Mouse (Mus musculus) megakaryocyte-erythroid progenitor cell, adult 5-6 weeks (primary cell): ENCODE results near the gene Nupr1l. TPM values are rescaled to one million over a fixed set of nuclear protein-coding genes. Genes with fewer than 3 reads are reported as not detected.
"Not testable (repeated sequence)": the region's sequence is repeated elsewhere in the genome, so short reads cannot be mapped to it uniquely, and the experiment has no call there.

Source experiments
- ATAC-seq: replicated peaks from 2 replicates; pipeline ENCODE4 v1.8.0; 2016; ENCODE audit warnings: mild to moderate bottlenecking, inconsistent platforms; ENCODE audit not compliant: severe bottlenecking, poor library complexity, low FRiP score, low TSS enrichment
- total RNA-seq, 2 experiments: library from RNA; stranded (forward) in 1 of 2; stranded (reverse) in 1 of 2; fragments of 200-1000, 215-1000 nt in 1 of 2; fragments of >200 nt in 1 of 2; fragmentation: Nextera tagmentation in 1 of 2; gene quantifications; 2 replicates each; pipeline ENCODE4 v1.2.3; 2014 to 2017

Gene Nupr1l
- total RNA-seq, 2 experiments from 2014 or later: 0.75 to 15.3 TPM

GRCm38 (mm10) chr5:129909591-129909990, 1.3 kb downstream of the Nupr1l start:
- ATAC-seq: 0 out of 2 replicates have a peak, but pooled peaks have one; percentile 9

GRCm38 (mm10) chr5:129914024-129914423, 5.7 kb downstream of the Nupr1l start:
- ATAC-seq: peak; percentile 83

DNA sequence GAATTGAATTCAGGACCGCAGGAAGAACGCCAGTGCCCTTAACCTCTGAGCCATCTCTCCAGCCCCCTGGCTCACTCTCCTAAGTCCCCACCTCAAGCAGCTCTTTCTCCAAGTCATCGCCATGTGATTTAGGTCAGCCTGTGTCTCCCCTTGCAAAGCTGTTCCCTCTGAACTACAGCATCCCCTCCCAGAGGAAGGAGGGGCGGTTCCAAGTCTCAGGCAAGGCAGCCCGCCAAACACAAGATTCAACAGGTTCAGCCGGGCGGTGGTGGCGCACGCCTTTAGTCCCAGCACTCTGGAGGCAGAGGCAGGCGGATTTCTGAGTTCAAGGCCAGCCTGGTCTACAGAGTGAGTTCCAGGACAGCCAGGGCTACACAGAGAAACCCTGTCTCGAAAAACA, 7.2 kb downstream of the Nupr1l start:
- not testable (repeated sequence) for ATAC-seq

GRCm38 (mm10) chr5:129918065-129918651, 9.8 kb downstream of the Nupr1l start:
- ATAC-seq: no peak

DNA sequence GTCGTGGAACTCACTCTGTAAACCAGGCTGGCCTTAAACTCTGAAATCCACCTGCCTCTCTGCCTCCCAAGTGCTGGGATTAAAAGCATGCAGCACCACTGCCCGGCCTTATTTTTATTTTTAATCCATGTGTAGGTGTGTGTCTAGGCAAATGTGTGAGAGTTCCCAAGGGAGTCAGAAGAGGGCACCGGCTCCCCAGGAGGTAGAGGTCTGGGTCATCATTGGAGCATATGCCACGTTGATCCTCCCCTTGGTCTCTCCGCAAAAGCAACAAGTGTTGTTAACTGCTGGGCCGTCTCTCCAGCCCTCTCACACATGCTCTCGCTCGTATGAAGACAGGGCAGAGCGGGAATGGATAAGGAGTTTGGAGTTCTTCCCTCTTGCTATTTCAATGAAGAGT, 10.4 kb downstream of the Nupr1l start:
- ATAC-seq: no peak

DNA sequence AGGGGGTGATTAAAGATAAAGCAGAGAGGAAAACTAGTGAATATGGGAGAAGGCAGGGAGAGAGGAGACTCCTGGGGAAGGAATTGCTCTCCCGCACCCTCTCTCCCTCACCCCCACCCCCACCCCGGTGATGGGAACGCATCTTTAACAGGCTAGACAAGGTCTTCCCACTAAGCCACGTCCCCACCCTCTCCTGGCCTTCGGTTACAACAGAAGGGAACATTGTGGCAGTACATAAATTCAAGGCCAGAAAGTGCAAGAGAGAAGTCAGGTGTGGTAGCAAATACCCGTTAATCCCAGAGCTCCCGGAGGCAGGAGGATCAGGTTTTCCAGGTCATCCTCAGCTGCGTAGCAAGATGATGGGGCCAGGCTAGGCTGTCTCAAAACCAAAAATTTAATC, 11.0 kb downstream of the Nupr1l start:
- no peak for ATAC-seq

GRCm38 (mm10) chr5:129921972-129922371, 13.6 kb downstream of the Nupr1l start:
- no peak for ATAC-seq

- no peak for ATAC-seq
Measured at GRCm38 (mm10) chr5:129924820-129925452, 16.6 kb downstream of the Nupr1l start.

GRCm38 (mm10) chr5:129925933-129926332, 17.6 kb downstream of the Nupr1l start:
- ATAC-seq: no peak

GRCm38 (mm10) chr5:129929924-129930855, 21.9 kb downstream of the Nupr1l start:
- peak; percentile 57 for ATAC-seq

GRCm38 (mm10) chr5:129936941-129937340, 28.6 kb downstream of the Nupr1l start:
- no peak for ATAC-seq

DNA sequence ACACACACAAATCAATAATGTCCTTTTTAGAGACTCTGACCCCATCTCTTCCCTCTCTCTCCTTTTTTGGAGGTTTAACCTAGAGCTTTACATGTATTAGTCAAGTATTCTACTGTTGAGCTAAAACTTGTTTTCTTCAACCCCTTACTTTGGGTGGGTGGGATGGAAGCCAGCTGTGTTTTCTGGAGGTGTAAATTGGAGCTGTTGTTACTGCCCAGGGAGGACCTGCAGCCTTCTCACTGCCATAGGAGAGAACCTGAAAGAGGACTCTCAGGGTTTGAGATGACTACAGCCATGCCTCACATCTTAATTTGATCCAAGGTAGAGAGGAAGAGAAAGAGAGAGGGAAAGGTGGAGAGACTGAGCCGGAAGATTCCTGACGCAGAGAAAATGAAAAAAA, 31.9 kb downstream of the Nupr1l start:
- no peak for ATAC-seq

DNA sequence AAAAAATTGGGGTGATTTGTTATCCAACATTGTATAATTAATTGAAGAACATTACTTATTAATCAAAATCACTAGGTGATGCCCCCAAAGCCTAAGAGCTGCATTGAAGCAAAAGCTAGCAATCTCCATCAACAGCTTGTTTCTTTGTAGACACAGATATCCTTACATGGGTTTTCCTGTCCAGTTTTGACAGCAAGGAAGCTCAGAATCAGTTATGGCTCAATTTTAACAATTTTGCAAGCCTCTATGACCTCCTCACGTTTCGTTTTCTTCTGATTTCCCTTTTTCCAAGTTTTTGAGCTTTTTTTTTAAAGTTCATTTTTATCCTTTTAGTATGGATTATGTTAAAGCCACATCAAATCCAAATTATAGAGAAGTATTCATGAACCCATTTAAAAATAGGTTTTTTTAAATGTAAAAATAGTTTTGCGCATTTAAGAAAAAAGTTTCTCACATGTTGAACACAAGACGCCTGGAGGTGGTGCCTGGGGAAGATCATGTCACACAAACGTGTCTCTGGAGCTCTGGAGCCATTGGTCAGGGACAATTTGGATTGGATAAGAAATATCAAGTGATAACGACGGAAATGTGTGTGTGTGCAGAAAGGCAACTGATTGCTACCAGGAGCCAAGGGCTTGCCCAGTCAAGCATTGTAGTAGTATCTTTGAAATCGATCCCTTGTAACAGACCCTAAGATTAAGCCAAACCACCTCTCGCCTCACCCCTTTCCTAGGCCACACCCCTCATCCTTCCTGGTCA, 32.6 kb downstream of the Nupr1l start:
- peak; percentile 47 for ATAC-seq

DNA sequence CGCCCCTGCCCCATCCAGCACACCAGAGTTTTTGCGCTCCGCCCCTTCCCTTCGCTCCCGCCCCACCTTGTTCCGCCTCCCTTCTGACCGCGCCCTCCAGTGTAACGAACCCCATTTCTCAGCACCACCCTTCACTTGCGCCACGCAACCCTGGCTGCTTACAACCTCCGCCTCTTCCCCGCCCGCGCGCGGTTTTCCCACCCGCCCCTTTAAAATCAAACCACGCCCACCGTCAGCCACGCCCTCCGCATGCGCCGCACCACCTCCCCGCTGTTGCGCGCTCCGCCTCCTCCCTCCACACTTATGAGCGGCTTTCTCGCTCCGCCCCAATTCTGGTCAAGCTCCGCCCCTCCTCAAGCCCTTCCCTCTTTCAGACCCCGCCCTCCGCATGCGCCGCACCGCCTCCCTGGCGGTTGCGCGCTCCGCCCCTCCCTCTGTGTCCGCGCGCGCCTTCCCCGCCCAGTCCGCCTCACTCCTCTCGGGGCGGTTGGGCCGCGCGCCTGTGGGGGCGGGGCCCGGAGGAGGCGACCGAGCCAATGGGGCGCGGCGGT, 33.2 kb downstream of the Nupr1l start, which contains the start of gene Vkorc1l1:
Gene Vkorc1l1, plus strand, starts transcription at position 476 of the 551 bp plus-strand sequence.
- ATAC-seq: peak; percentile 94

DNA sequence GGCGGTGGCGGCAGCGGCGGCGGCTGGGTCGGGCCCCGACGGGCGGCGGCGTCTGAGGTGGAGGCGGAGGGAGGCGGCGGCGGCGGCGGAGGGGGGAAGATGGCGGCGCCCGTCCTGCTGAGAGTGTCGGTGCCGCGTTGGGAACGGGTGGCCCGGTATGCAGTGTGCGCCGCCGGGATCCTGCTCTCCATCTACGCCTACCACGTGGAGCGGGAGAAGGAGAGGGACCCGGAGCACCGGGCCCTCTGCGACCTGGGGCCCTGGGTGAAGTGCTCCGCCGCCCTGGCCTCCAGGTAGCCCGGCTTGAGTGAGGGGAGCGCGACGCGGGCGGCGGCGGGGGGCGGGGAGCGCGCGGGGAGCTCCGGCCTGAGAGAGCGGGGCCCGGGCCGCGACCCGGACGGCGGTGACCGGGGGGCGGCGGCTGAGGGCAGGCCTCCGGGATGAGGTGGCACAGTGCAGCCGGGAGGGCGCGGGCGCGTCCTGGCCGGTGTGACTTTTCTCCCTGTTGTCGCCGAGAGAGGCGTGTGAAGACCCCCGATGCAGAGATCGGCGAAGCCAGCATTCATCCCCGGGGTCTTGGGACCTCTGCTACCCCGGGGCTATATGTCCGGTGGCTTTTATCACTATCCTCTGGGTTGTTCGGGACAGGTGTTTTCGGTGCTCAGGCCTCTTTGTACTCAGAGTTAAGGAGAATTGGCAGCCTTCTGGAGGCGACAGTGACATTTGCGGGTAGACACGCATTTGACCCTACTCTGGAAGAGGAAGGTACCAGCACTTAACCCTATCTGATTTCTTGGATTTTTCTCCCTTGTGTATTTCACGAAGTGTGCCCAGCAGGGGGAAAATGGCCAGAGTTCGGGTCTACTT, 34.0 kb downstream of the Nupr1l start:
- 0 out of 2 replicates have a peak, but pooled peaks have one; percentile 4 for ATAC-seq

DNA sequence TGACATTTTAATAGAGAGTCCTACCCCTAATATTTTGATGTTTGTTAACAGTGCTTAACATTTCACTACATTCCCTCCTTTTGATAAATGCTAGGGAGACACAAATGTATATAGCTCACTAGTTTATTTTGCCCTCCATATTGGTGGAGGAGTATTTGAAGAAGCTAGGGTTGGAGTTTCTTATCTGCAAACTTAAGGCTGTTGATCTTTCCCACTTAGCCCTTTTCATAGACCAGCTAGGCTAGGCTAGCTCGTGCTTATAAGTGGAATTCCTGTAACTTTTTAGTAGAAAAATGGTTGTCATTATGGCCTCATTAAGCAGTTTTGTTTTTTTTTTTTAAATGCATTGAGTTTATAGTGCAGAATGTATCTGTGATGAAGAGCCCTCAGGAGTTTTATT, 35.1 kb downstream of the Nupr1l start:
- no peak for ATAC-seq

DNA sequence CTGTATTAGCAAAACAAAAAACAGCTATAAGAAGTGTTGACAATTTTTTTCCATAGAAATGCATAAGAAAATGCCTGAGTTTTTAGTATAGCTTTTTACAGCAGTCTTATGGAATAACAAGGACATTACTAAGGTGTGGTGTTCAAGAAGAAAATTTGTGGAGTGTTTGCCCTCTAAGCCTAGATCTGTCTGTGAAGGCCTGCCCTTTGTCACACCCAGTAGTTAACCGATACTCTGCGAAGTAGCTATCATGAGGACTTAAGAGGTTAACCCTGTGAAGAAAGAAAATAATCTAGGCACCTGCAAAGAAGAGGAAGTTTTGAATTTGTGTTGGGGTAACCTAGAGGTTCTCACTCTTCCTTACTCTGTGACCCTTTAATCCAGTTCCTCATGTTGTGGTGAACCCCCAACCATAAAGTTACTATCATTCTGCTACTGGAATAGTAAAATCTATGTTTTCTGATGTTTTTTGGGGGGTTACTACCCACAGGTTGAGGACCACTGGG, 39.2 kb downstream of the Nupr1l start:
- no peak for ATAC-seq

DNA sequence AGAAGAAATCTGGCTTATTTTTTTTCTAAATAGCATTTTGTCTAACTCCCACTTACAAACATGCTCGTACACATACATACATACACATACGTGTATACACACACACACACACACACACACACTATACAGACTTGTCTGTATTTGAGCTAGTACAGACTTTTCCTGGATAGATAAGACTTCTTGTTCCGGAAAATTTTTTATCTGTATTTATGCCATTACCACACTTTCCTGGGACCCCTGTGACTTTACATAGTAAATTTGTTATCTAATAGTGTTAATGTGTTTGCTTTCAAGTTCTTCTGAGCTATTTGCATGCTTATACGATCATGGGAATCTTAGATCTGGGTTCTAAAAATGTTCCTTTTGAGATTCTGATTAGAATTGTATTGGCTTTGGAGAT, 43.8 kb downstream of the Nupr1l start:
- ATAC-seq: no peak
